Mouse (Mus musculus): ENCODE measurements around the gene Tmem123. TPM values are rescaled to one million over a fixed set of nuclear protein-coding genes. Genes with fewer than 3 reads are reported as not detected.
A peak's percentile ranks its signal among the peaks of the same experiment; 100 is the strongest.

Tmem123 gene
- polyA plus RNA-seq, 1 experiment: 21.4 TPM

- no peak overlapping the region for H3K4me3 ChIP-seq (replicated peaks; ENCODE audit: insufficient read depth, low read depth, low read length)
- no peak for TF ChIP-seq CTCF (IDR thresholded peaks at IDR 0.05; ENCODE audit: borderline replicate concordance, insufficient read depth, low read depth, low read length)
- TF ChIP-seq POLR2A (IDR thresholded peaks at IDR 0.05; ENCODE audit: borderline replicate concordance, insufficient read depth, low read length): no peak
- H3K27me3 ChIP-seq (ENCODE audit: control insufficient read depth, insufficient read depth, low read length): no peaks in the 10 kb centered on the region
- H3K4me1 ChIP-seq (ENCODE audit: control insufficient read depth, insufficient read depth, low read length): no peaks in the 10 kb centered on the region; the same call in 1 of the 2 replicates
- 89% methylated on average over 1 of the region's 1 CpGs for WGBS
- H3K27ac ChIP-seq (ENCODE audit: insufficient read depth, low read length): no peak overlapping the region
- no peak for DNase-seq
Measured at GRCm38 (mm10) chr9:7835302-7835701, 71.5 kb downstream of the Tmem123 start.

GRCm38 (mm10) chr9:7836331-7836730 is 72.5 kb downstream of the Tmem123 start:
- DNase-seq: peak; percentile 64 to 67
- TF ChIP-seq CTCF (IDR thresholded peaks at IDR 0.05; ENCODE audit: borderline replicate concordance, insufficient read depth, low read depth, low read length) (no peak), POLR2A (IDR thresholded peaks at IDR 0.05; ENCODE audit: borderline replicate concordance, insufficient read depth, low read length) (no peak)
- under 1% methylated on average over 16 of the region's 16 CpGs for WGBS

GRCm38 (mm10) chr9:7836905-7837805 is 73.3 kb downstream of the Tmem123 start, which contains the start of gene Birc2:
TSS of gene Birc2 (minus strand) at chr9:7837064.
- Histone ChIP-seq H3K4me3 (replicated peaks; ENCODE audit: insufficient read depth, low read depth, low read length) (peak within 1 kb of the TSS; percentile 80), H3K27me3 (ENCODE audit: control insufficient read depth, insufficient read depth, low read length) (no peaks in the 10 kb centered on the region), H3K27ac (ENCODE audit: insufficient read depth, low read length) (peak within 1 kb of the TSS; percentile 84), H3K4me1 (ENCODE audit: control insufficient read depth, insufficient read depth, low read length) (no peaks in the 10 kb centered on the region; the same call in 1 of the 2 replicates)
- under 1% methylated on average over 68 of the region's 68 CpGs for WGBS
- peak; percentile 96 to 97 for DNase-seq
- TF ChIP-seq CTCF (IDR thresholded peaks at IDR 0.05; ENCODE audit: borderline replicate concordance, insufficient read depth, low read depth, low read length): no peak
- TF ChIP-seq POLR2A (IDR thresholded peaks at IDR 0.05; ENCODE audit: borderline replicate concordance, insufficient read depth, low read length): peak; percentile 95

More at GRCm38 (mm10) chr9:7836331-7836730, 72.5 kb downstream of the Tmem123 start:
- peak overlapping the region; percentile 84 for H3K27ac ChIP-seq (ENCODE audit: insufficient read depth, low read length)
- no peaks in the 10 kb centered on the region for H3K27me3 ChIP-seq (ENCODE audit: control insufficient read depth, insufficient read depth, low read length)
- H3K4me1 ChIP-seq (ENCODE audit: control insufficient read depth, insufficient read depth, low read length): no peaks in the 10 kb centered on the region; the same call in 1 of the 2 replicates
- peak overlapping the region; percentile 80 for H3K4me3 ChIP-seq (replicated peaks; ENCODE audit: insufficient read depth, low read depth, low read length)

GRCm38 (mm10) chr9:7837806-7838440 is 74.1 kb downstream of the Tmem123 start:
- no peak for TF ChIP-seq POLR2A (IDR thresholded peaks at IDR 0.05; ENCODE audit: borderline replicate concordance, insufficient read depth, low read length)
- no peak for TF ChIP-seq CTCF (IDR thresholded peaks at IDR 0.05; ENCODE audit: borderline replicate concordance, insufficient read depth, low read depth, low read length)
- 11% methylated on average over 14 of the region's 14 CpGs for WGBS
- Histone ChIP-seq H3K4me3 (replicated peaks; ENCODE audit: insufficient read depth, low read depth, low read length) (peak overlapping the region; percentile 72), H3K27ac (ENCODE audit: insufficient read depth, low read length) (peak overlapping the region; percentile 69; the same call in 1 of the 2 replicates), H3K27me3 (ENCODE audit: control insufficient read depth, insufficient read depth, low read length) (no peaks in the 10 kb centered on the region), H3K4me1 (ENCODE audit: control insufficient read depth, insufficient read depth, low read length) (no peaks in the 10 kb centered on the region)
- peak in 1 of 2 experiments; percentile 24 for DNase-seq

- Histone ChIP-seq H3K27ac (ENCODE audit: insufficient read depth, low read length) (no peak overlapping the region), H3K4me3 (replicated peaks; ENCODE audit: insufficient read depth, low read depth, low read length) (no peak overlapping the region), H3K27me3 (ENCODE audit: control insufficient read depth, insufficient read depth, low read length) (no peaks in the 10 kb centered on the region), H3K4me1 (ENCODE audit: control insufficient read depth, insufficient read depth, low read length) (no peaks in the 10 kb centered on the region)
- WGBS: 56% methylated on average over 6 of the region's 6 CpGs
- DNase-seq: no peak
- no peak for TF ChIP-seq CTCF (IDR thresholded peaks at IDR 0.05; ENCODE audit: borderline replicate concordance, insufficient read depth, low read depth, low read length)
- TF ChIP-seq POLR2A (IDR thresholded peaks at IDR 0.05; ENCODE audit: borderline replicate concordance, insufficient read depth, low read length): no peak
Measured at GRCm38 (mm10) chr9:7841221-7841620, 77.4 kb downstream of the Tmem123 start.

Other genes with a start within 250 kb of the Tmem123 start
- 0.21 TPM in 1 of 2 replicates, not detected in the other for gene Mmp8, start 205.6 kb upstream of the Tmem123 start, polyA plus RNA-seq (2012; rRNA removed)
- not detected in 2 replicates for gene Mmp27, start 192.6 kb upstream of the Tmem123 start, polyA plus RNA-seq (2012; rRNA removed)
- 0.08 and 0.10 TPM in 2 replicates for gene Mmp20, start 135.8 kb upstream of the Tmem123 start, polyA plus RNA-seq (2012; rRNA removed)
- not detected in 2 replicates for gene Mmp7, start 72.0 kb upstream of the Tmem123 start, polyA plus RNA-seq (2012; rRNA removed)
- gene Birc2, start 73.0 kb downstream of the Tmem123 start, polyA plus RNA-seq (2012; rRNA removed): 32.6 and 37.8 TPM in 2 replicates
- gene Birc3, start 109.1 kb downstream of the Tmem123 start, polyA plus RNA-seq (2012; rRNA removed): 2.0 and 2.4 TPM in 2 replicates
- gene Yap1, start 240.6 kb downstream of the Tmem123 start, polyA plus RNA-seq (2012; rRNA removed): 8.5 and 10.0 TPM in 2 replicates

Data from cerebellum, adult 2 months (tissue).